Mouse (Mus musculus) kidney, adult 2 months (tissue): Measurements from ENCODE around the gene Elovl4.

ENCODE experiments used
- CTCF ChIP-seq: fragments of 200-500 bp; conservative IDR thresholded peaks from 2 replicates; pipeline ENCODE4 v1.5.1; 2011; ENCODE audit warnings: low read depth, mild to moderate bottlenecking, control low read depth, low read length, moderate library complexity, mixed read lengths; ENCODE audit not compliant: insufficient read depth, insufficient read length
- POLR2A ChIP-seq: fragments of 200-500 bp; IDR thresholded peaks from one replicate; pipeline ENCODE4 v1.6.1; 2011; ENCODE audit warnings: low read depth, low read length, control low read depth

- no peak for TF ChIP-seq POLR2A
- no peak for TF ChIP-seq CTCF
Measured at GRCm38 (mm10) chr9:83778317-83778960, 27.6 kb downstream of the Elovl4 start.
